Mouse (Mus musculus) CH12.LX (cell line): ENCODE results near the gene Mpzl1. TPM values are rescaled to one million over a fixed set of nuclear protein-coding genes. Genes with fewer than 3 reads are reported as not detected.

Experiments used
- DNase-seq: peaks from one replicate; pipeline ENCODE4 v3.0.0-alpha.2; 2013; ENCODE audit errors: extremely low read depth
- H3K27ac ChIP-seq: 2 replicates; pipeline ENCODE4 v1.5.1; 2012; ENCODE audit warnings: low read depth, mild to moderate bottlenecking, control low read depth, moderate library complexity; ENCODE audit not compliant: insufficient read depth
- H3K27me3 ChIP-seq: replicated peaks from 2 replicates; pipeline ENCODE3; 2012; ENCODE audit warnings: inconsistent platforms
- H3K36me3 ChIP-seq, 2 experiments: replicated peaks in 1 of 2; 2 replicates each; pipeline versions ENCODE3 to v1.6.1; 2012; ENCODE audit warnings: inconsistent platforms in 1 of 2, low read length in 1 of 2, mild to moderate bottlenecking in 1 of 2, mixed read lengths in 1 of 2, moderate library complexity in 1 of 2; ENCODE audit not compliant: control insufficient read depth in 1 of 2, insufficient read depth in 1 of 2
- H3K4me1 ChIP-seq, 2 experiments: 2 replicates each; pipeline ENCODE4 v1.6.1; 2012; ENCODE audit warnings: inconsistent platforms in 1 of 2, moderate library complexity in 1 of 2; ENCODE audit not compliant: insufficient read depth in 2 of 2, control insufficient read depth in 1 of 2
- H3K4me2 ChIP-seq: 2 replicates; pipeline ENCODE4 v1.6.1; 2012; ENCODE audit warnings: low read depth, mild to moderate bottlenecking, control low read depth; ENCODE audit not compliant: poor library complexity, insufficient read depth, severe bottlenecking
- H3K4me3 ChIP-seq, 3 experiments: fragments of 150-350 bp in 1 of 3; sonication (generic) in 1 of 3; replicated peaks in 1 of 3; 2 replicates each; pipeline versions ENCODE3 to v1.5.1; 2011 to 2012; ENCODE audit warnings: low read depth in 2 of 3, low read length in 2 of 3, mild to moderate bottlenecking in 2 of 3, moderate library complexity in 2 of 3, control low read depth in 1 of 3, improper control_type of control experiment in 1 of 3, inconsistent platforms in 1 of 3, mixed read lengths in 1 of 3; ENCODE audit not compliant: poor library complexity in 1 of 3
- H3K79me2 ChIP-seq: replicated peaks from 2 replicates; pipeline ENCODE4 v1.6.1; 2012; ENCODE audit warnings: mild to moderate bottlenecking, moderate library complexity; ENCODE audit not compliant: control insufficient read depth, poor library complexity, insufficient read depth, severe bottlenecking; ENCODE audit errors: extremely low read depth
- H3K9ac ChIP-seq: 2 replicates; pipeline ENCODE4 v1.6.1; 2012; ENCODE audit warnings: low read depth, mild to moderate bottlenecking, control low read depth, moderate library complexity; ENCODE audit not compliant: insufficient read depth
- H3K9me3 ChIP-seq: replicated peaks from 2 replicates; pipeline ENCODE3; 2012; ENCODE audit warnings: low read length, inconsistent platforms, mixed read lengths
- E2F4 ChIP-seq: IDR thresholded peaks from 2 replicates; pipeline ENCODE4 v1.6.1; 2011; ENCODE audit warnings: low read depth, low read length, improper control_type of control experiment; ENCODE audit not compliant: insufficient replicate concordance
- ETS1 ChIP-seq: conservative IDR thresholded peaks from 2 replicates; pipeline ENCODE4 v1.6.1; 2012; ENCODE audit warnings: low read depth, mild to moderate bottlenecking, inconsistent platforms, low read length, improper control_type of control experiment, moderate library complexity
- GABPA ChIP-seq: IDR thresholded peaks from 2 replicates; pipeline ENCODE4 v1.6.1; 2012; ENCODE audit warnings: low read depth, low read length, improper control_type of control experiment, inconsistent platforms; ENCODE audit not compliant: insufficient replicate concordance
- HCFC1 ChIP-seq: IDR thresholded peaks from 2 replicates; pipeline ENCODE4 v1.6.1; 2012; ENCODE audit warnings: low read depth, mild to moderate bottlenecking, inconsistent platforms, low read length, improper control_type of control experiment
- IRF4 ChIP-seq: IDR thresholded peaks from 2 replicates; pipeline ENCODE4 v1.6.1; 2014; ENCODE audit warnings: low read depth, mild to moderate bottlenecking, inconsistent platforms, low read length, improper control_type of control experiment
- JUND ChIP-seq: conservative IDR thresholded peaks from 2 replicates; pipeline ENCODE4 v1.6.1; 2011; ENCODE audit warnings: low read depth, low read length, improper control_type of control experiment
- MAFK ChIP-seq: IDR thresholded peaks from 2 replicates; pipeline ENCODE4 v1.6.1; 2011; ENCODE audit warnings: low read length, improper control_type of control experiment; ENCODE audit not compliant: insufficient replicate concordance
- MAX ChIP-seq: IDR thresholded peaks from 2 replicates; pipeline ENCODE4 v1.6.1; 2011; ENCODE audit warnings: low read length, improper control_type of control experiment
- MAZ ChIP-seq: IDR thresholded peaks from 2 replicates; pipeline ENCODE4 v1.6.1; 2012; ENCODE audit warnings: low read depth, mild to moderate bottlenecking, inconsistent platforms, low read length, improper control_type of control experiment, moderate library complexity
- MEF2A ChIP-seq: IDR thresholded peaks from 2 replicates; pipeline ENCODE4 v1.6.1; 2014; ENCODE audit warnings: low read depth, mild to moderate bottlenecking, inconsistent platforms, low read length, improper control_type of control experiment, borderline replicate concordance
- NRF1 ChIP-seq: IDR thresholded peaks from 2 replicates; pipeline ENCODE4 v1.6.1; 2014; ENCODE audit warnings: low read depth, mild to moderate bottlenecking, inconsistent platforms, low read length, improper control_type of control experiment, moderate library complexity
- PAX5 ChIP-seq: IDR thresholded peaks from 2 replicates; pipeline ENCODE4 v1.6.1; 2012; ENCODE audit warnings: low read length, inconsistent platforms, mixed read lengths
- POLR2A ChIP-seq: IDR thresholded peaks from 2 replicates; pipeline ENCODE4 v1.6.1; 2011; ENCODE audit warnings: low read depth, mild to moderate bottlenecking, improper control_type of control experiment, low read length
- POLR2AphosphoS2 ChIP-seq: IDR thresholded peaks from 2 replicates; pipeline ENCODE4 v1.6.1; 2011; ENCODE audit warnings: low read depth, low read length, improper control_type of control experiment
- RAD21 ChIP-seq: IDR thresholded peaks from 2 replicates; pipeline ENCODE4 v1.6.1; 2011; ENCODE audit warnings: low read depth, mild to moderate bottlenecking, low read length, improper control_type of control experiment, moderate library complexity
- SMC3 ChIP-seq: IDR thresholded peaks from 2 replicates; pipeline ENCODE4 v1.6.1; 2011; ENCODE audit warnings: low read depth, low read length, improper control_type of control experiment
- UBTF ChIP-seq: IDR thresholded peaks from 2 replicates; pipeline ENCODE4 v1.6.1; 2012; ENCODE audit warnings: low read depth, mild to moderate bottlenecking, inconsistent platforms, low read length, improper control_type of control experiment, moderate library complexity
- USF2 ChIP-seq: conservative IDR thresholded peaks from 2 replicates; pipeline ENCODE4 v1.6.1; 2011; ENCODE audit warnings: low read depth, low read length, improper control_type of control experiment
- ZC3H11A ChIP-seq: IDR thresholded peaks from 2 replicates; pipeline ENCODE4 v1.6.1; 2012; ENCODE audit warnings: low read depth, mild to moderate bottlenecking, inconsistent platforms, low read length, improper control_type of control experiment
- ZKSCAN1 ChIP-seq: IDR thresholded peaks from 2 replicates; pipeline ENCODE4 v1.6.1; 2012; ENCODE audit warnings: low read depth, inconsistent platforms, low read length, improper control_type of control experiment, borderline replicate concordance
- ZNF384 ChIP-seq: IDR thresholded peaks from 2 replicates; pipeline ENCODE4 v1.6.1; 2012; ENCODE audit warnings: low read depth, low read length, improper control_type of control experiment, inconsistent platforms
- dilution Hi-C: fragments of 300-500 bp; cut with MboI; formaldehyde crosslinking; loops from 2 replicates; pipeline ENCODE4 v1.14.3; 2020; ENCODE audit warnings: low sequenced_read_pairs; ENCODE audit not compliant: extremely low pct_unique_long_range_greater_than_20kb, extremely low pct_ligation_motif_present
- in situ Hi-C: fragments of 300-500 bp; cut with MboI; formaldehyde crosslinking; loops from 3 replicates; pipeline ENCODE4 v1.14.3; 2019; ENCODE audit warnings: low sequenced_read_pairs, low pct_ligation_motif_present, low pct_unique_long_range_greater_than_20kb, mixed read lengths
- polyA plus RNA-seq: library from polyadenylated mRNA; unstranded; fragments of >175 nt; gene quantifications from 2 replicates; pipeline ENCODE4 v1.2.1, GENCODE M21; 2012; ENCODE audit warnings: low read depth; ENCODE audit not compliant: insufficient read length
- total RNA-seq, 2 experiments: library from RNA; depleted of rRNA; stranded (reverse); fragments of 300-350 nt in 1 of 2; fragments of >200 nt in 1 of 2; gene quantifications; 2 replicates each; pipeline ENCODE4 v1.2.3; 2012 to 2014

Mpzl1 gene
- total and polyA plus RNA-seq, 3 experiments: 2.8 to 6.7 (median 6.5) TPM

- Histone ChIP-seq H3K27me3 (no peaks in the 10 kb centered on the region), H3K4me3 (no peak overlapping the region), H3K27ac (no peak overlapping the region), H3K9me3 (no peaks in the 10 kb centered on the region), H3K9ac (no peak overlapping the region)
- in situ Hi-C loops: no loop called here
- no peak for DNase-seq
- no peak for TF ChIP-seq E2F4
- TF ChIP-seq SMC3: no peak
- TF ChIP-seq MAZ: no peak
- TF ChIP-seq ZNF384: no peak
- no peak for TF ChIP-seq ZKSCAN1
- TF ChIP-seq ETS1: no peak
- no peak for TF ChIP-seq USF2
- TF ChIP-seq NRF1: no peak
- TF ChIP-seq IRF4: no peak
- no peak for TF ChIP-seq GABPA
- no peak for TF ChIP-seq POLR2AphosphoS2
- TF ChIP-seq JUND: no peak
- TF ChIP-seq HCFC1: no peak
- TF ChIP-seq ZC3H11A: no peak
- no peak for TF ChIP-seq MAFK
- TF ChIP-seq, all 38 proteins: peak for 0
- peaks cover 0 to 2% of the 10 kb centered on the region in 2 experiments for H3K36me3 ChIP-seq
- peaks cover 2 to 11% of the 10 kb centered on the region in 2 experiments; a peak in 3 of 4 replicates for H3K4me1 ChIP-seq
- no peak overlapping the region for H3K4me2 ChIP-seq
- no peaks in the 10 kb centered on the region for H3K79me2 ChIP-seq
- dilution Hi-C loops: no loop called here
Measured at GRCm38 (mm10) chr1:165617166-165617891, 17.0 kb downstream of the Mpzl1 start.

GRCm38 (mm10) chr1:165616652-165617051, 17.7 kb downstream of the Mpzl1 start:
- H3K27ac ChIP-seq: no peak overlapping the region
- no peaks in the 10 kb centered on the region for H3K9me3 ChIP-seq
- in situ Hi-C loops (no loop called here), dilution Hi-C loops (no loop called here)
- H3K36me3 ChIP-seq: peaks cover 0 to 2% of the 10 kb centered on the region in 2 experiments
- no peak overlapping the region for H3K9ac ChIP-seq
- no peak overlapping the region for H3K4me3 ChIP-seq
- H3K79me2 ChIP-seq: no peaks in the 10 kb centered on the region
- no peak for DNase-seq
- H3K4me2 ChIP-seq: no peak overlapping the region
- peaks cover 2 to 11% of the 10 kb centered on the region in 2 experiments; a peak in 3 of 4 replicates for H3K4me1 ChIP-seq
- no peaks in the 10 kb centered on the region for H3K27me3 ChIP-seq
- TF ChIP-seq JUND (no peak), PAX5 (no peak), MEF2A (no peak), RAD21 (no peak), UBTF (no peak), MAX (no peak), POLR2A (no peak)
